Mouse (Mus musculus): Measurements from ENCODE around the gene Hist1h2ae.
"Not testable (repeated sequence)": the region's sequence is repeated elsewhere in the genome, so short reads cannot be mapped to it uniquely, and the experiment has no call there.

Gene Hist1h2ae

GRCm38 (mm10) chr13:23583387-23584068 is 12.5 kb upstream of the Hist1h2ae start:
- DNase-seq = no peak

- DNase-seq = no peak
Observed at GRCm38 (mm10) chr13:23582219-23583056, 11.4 kb upstream of the Hist1h2ae start.

GRCm38 (mm10) chr13:23581408-23582218 is 10.6 kb upstream of the Hist1h2ae start, which contains the start of gene Hist1h4d:
Gene Hist1h4d, plus strand, starts transcription at chr13:23581598.
- peak; percentile 96 for DNase-seq

- DNase-seq = no peak
Observed at GRCm38 (mm10) chr13:23577835-23578234, 6.8 kb upstream of the Hist1h2ae start.

GRCm38 (mm10) chr13:23576906-23577639 is 6.1 kb upstream of the Hist1h2ae start:
- no peak for DNase-seq

- no peak for DNase-seq
Observed at GRCm38 (mm10) chr13:23576351-23576881, 5.4 kb upstream of the Hist1h2ae start.

DNA sequence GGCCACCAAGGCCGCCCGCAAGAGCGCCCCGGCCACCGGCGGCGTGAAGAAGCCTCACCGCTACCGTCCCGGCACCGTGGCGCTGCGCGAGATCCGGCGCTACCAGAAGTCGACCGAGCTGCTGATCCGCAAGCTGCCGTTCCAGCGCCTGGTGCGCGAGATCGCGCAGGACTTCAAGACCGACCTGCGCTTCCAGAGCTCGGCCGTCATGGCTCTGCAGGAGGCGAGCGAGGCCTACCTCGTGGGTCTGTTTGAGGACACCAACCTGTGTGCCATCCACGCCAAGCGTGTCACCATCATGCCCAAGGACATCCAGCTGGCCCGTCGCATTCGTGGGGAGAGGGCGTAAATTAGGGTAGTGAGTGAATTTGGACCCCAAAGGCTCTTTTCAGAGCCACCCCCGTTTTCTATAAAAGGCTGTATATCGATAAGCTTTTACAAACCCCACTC is 4.9 kb upstream of the Hist1h2ae start:
- DNase-seq = not testable (repeated sequence)

DNA sequence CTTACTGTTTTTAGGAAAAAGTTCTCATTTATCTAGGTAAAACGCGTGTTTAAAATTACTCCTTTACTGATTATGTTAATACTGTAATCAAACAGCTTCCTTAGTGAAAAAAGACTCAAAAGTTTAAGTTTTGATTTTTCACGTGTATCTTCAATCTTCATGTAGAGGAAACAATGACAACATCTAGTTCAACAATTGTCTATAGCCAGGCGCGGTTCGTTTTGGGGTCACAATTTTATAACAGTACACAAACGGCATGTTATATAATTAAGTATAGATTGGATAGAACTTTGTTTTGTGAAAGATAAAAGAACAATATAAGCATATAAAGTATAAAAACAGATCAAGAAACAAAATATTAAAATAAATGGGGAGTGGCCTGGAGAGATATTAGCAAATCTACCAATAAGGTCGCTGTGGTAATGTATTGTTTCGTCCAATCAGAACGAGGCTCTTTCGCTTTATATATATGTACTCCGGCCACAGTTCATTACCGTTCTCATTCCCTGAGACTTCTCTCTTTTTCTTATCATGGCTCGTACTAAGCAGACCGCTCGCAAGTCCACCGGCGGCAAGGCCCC is 4.3 kb upstream of the Hist1h2ae start, which contains the start of gene Hist1h3d:
Gene Hist1h3d, plus strand, starts transcription at position 493 of the 581 bp plus-strand sequence.
- DNase-seq = no peak

DNA sequence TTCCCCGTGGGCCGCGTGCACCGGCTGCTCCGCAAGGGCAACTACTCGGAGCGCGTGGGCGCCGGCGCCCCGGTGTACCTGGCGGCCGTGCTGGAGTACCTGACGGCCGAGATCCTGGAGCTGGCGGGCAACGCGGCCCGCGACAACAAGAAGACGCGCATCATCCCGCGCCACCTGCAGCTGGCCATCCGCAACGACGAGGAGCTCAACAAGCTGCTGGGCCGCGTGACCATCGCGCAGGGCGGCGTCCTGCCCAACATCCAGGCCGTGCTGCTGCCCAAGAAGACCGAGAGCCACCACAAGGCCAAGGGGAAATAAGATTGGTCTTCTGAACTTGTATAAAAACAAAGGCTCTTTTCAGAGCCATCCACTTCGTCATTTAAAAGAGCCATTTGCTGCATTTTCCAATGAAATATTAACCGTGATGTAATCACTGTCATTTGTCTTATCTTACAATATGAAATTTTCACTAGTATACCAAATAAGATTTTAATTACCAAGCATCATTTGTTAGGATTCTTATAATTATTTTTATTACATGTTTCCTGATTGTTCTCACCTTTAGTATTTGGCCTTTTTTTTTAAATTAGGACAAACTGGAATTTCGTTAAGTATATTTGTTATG is 3.6 kb upstream of the Hist1h2ae start:
- DNase-seq = not testable (repeated sequence)

GRCm38 (mm10) chr13:23573898-23574524 is 3.0 kb upstream of the Hist1h2ae start, which contains the start of the genes Hist1h2bf and Hist1h2ad:
Gene Hist1h2bf, minus strand, starts transcription at chr13:23574196.
Gene Hist1h2ad, plus strand, starts transcription at chr13:23574381.
- peak; percentile 90 to 94 for DNase-seq

GRCm38 (mm10) chr13:23573034-23573897 is 2.2 kb upstream of the Hist1h2ae start:
- not testable (repeated sequence) for DNase-seq

- no peak for DNase-seq
Observed at GRCm38 (mm10) chr13:23572218-23573033, 1.4 kb upstream of the Hist1h2ae start.

GRCm38 (mm10) chr13:23571504-23572217 is 641 bp upstream of the Hist1h2ae start:
- not testable (repeated sequence) for DNase-seq

DNA sequence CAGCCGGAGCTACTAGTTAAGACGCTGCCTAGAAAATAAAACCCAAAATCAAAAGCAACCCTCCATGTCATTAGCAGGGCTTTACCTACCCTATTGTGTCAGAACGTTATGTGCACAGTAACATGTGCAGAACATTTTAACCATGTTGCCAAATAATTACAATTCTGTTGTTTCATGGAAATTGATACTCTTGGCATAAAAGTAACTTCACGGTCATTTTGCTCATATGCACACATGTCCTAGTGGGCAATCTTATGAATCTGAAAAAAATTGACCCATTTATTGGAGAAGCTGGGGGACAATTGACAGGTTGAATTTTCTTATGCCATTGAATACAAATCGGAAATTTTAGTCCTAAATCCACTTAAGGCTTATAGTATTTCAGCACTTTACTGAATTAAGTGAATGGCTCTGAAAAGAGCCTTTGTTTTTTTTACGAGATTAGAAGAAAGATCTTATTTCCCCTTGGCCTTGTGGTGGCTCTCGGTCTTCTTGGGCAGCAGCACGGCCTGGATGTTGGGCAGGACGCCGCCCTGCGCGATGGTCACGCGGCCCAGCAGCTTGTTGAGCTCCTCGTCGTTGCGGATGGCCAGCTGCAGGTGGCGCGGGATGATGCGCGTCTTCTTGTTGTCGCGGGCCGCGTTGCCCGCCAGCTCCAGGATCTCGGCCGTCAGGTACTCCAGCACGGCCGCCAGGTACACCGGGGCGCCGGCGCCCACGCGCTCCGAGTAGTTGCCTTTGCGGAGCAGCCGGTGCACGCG is 579 bp downstream of the Hist1h2ae start:
- not testable (repeated sequence) for DNase-seq

DNA sequence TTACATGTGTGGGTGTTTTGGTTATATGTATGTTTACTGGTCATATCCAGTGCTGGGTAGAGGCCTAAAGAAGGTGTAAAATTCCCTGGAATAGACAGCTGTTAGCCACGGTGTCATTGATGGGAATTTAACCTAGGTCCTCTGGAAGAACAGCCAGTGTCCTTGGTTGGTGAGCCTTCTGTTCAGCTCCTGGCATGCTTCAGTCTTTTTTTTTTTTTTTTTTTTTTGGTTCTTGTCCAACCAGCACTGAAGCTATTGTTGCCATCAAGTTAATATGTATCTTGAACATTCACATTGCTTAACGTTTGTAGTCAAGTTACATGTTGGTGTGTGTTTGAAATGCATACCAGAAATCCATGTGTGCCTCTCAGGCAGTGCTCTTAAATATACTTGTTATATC is 6.5 kb downstream of the Hist1h2ae start:
- DNase-seq = no peak

DNA sequence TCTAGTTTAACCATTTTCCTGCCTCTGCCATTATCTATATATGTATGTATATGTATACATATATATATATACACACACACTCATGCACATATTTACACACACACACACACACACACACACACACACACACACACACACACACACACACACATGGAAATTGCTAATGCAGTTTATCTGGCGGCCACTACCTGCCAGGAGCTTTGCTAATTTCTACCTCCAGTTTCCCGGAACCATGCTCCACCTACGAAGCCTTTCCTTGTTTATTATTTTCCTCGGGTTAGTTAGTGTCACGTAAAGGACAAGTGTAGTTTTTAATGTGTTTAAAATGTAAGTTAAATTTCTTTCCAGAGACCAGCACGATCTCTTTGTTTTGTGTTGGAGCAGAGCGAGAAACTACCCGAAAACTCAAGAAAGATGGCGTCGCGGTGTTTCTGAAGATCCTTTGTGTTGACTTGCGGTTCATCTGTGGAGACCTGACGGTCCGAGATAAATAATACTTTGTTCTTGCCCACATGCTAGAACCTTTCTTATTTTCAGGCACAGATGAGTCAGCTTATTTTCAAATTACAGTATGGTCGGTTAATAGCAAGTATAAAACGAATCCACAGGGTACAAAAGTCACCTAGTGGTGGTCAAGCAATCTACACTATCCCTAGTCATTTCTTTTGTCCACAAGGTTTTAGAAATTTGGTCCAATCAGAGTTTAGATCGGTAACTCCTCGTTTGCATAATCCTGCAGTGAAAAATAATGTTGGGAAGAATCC is 8.1 kb downstream of the Hist1h2ae start:
- DNase-seq = peak in 1 of 2 experiments; percentile 45
